Mouse (Mus musculus) stomach, embryonic 15.5 days (tissue): ENCODE measurements at regions not wholly inside any gene's neighbourhood (a gene's known extent, or its start where the extent isn't known, plus 50 kb on each side); places are given as distances from the start of the nearest gene placed in this dataset.
"Not testable (repeated sequence)": the region's sequence is repeated elsewhere in the genome, so short reads cannot be mapped to it uniquely, and the experiment has no call there.

Source experiments
- ATAC-seq: fragments of 200-750 bp; cut with Nextera tagmentation; 2 replicates; pipeline ENCODE4 v1.8.0; 2017; ENCODE audit warnings: low read depth, moderate number of reproducible peaks, moderate TSS enrichment; ENCODE audit not compliant: insufficient read depth, low FRiP score
- H3K27ac ChIP-seq: fragments of 300-500 bp; sonication (generic); 2 replicates; pipeline ENCODE4 v1.5.1; 2015; ENCODE audit warnings: mild to moderate bottlenecking, inconsistent platforms
- H3K27me3 ChIP-seq: fragments of 300-500 bp; sonication (generic); replicated peaks from 2 replicates; pipeline ENCODE4 v1.6.1; 2015; ENCODE audit warnings: inconsistent platforms
- H3K36me3 ChIP-seq: fragments of 300-500 bp; sonication (generic); 2 replicates; pipeline ENCODE4 v1.6.1; 2015; ENCODE audit warnings: inconsistent platforms
- H3K4me1 ChIP-seq: fragments of 300-500 bp; sonication (generic); 2 replicates; pipeline ENCODE4 v1.6.1; 2015; ENCODE audit warnings: inconsistent platforms
- H3K4me2 ChIP-seq: fragments of 300-500 bp; sonication (generic); 2 replicates; pipeline ENCODE4 v1.6.1; 2015; ENCODE audit warnings: mild to moderate bottlenecking, inconsistent platforms
- H3K4me3 ChIP-seq: fragments of 300-500 bp; sonication (generic); replicated peaks from 2 replicates; pipeline ENCODE4 v1.5.1; 2015; ENCODE audit warnings: inconsistent platforms
- H3K9ac ChIP-seq: fragments of 300-500 bp; sonication (generic); 2 replicates; pipeline ENCODE4 v1.6.1; 2015; ENCODE audit warnings: inconsistent platforms
- H3K9me3 ChIP-seq: fragments of 300-500 bp; sonication (generic); 2 replicates; pipeline ENCODE4 v1.6.1; 2016; ENCODE audit warnings: inconsistent platforms
- WGBS: fragments of 180-500 bp; shearing (Covaris S2); methylation state at CpG from one replicate; pipeline ENCODE4 v1.1.7; 2015; 5-methylcytosine and 5-hydroxymethylcytosine counted together

DNA sequence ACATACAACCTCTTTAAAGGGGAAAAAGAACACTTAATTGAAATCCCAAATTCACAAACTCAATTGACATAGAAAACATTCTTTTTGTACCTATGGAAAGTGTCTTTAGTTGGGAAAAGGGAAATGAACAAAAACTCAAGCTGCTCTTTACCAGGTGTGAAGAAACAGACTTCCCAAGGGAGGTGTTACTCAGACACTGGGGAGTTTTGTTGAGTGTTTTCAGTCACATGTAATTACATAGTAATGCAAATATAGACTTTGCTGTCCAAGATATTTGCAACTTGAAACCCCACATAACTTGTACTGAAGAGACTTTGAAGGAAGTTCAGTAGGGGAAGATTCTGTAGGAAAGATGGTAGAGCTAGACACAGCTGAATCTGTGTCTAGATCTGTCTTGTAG lies 547.7 kb upstream of the Zfp960 start:
- H3K27ac ChIP-seq = no peak overlapping the region
- H3K4me1 ChIP-seq = no peaks in the 10 kb centered on the region
- no peaks in the 10 kb centered on the region for H3K36me3 ChIP-seq
- no peak for ATAC-seq
- no peak overlapping the region for H3K9ac ChIP-seq
- H3K9me3 ChIP-seq = no peaks in the 10 kb centered on the region
- no peaks in the 10 kb centered on the region for H3K27me3 ChIP-seq
- H3K4me2 ChIP-seq = no peak overlapping the region
- H3K4me3 ChIP-seq = no peak overlapping the region

- ATAC-seq = no peak
- Histone ChIP-seq H3K36me3 (no peaks in the 10 kb centered on the region), H3K9ac (no peak overlapping the region), H3K27me3 (no peaks in the 10 kb centered on the region), H3K4me1 (no peaks in the 10 kb centered on the region), H3K27ac (no peak overlapping the region), H3K4me2 (no peak overlapping the region), H3K4me3 (no peak overlapping the region), H3K9me3 (no peaks in the 10 kb centered on the region)
- WGBS = 78% methylated on average over 5 of the region's 5 CpGs
These were observed 570.0 kb upstream of the Zfp960 start for GRCm38 (mm10) chr17:16493951-16494350.

DNA sequence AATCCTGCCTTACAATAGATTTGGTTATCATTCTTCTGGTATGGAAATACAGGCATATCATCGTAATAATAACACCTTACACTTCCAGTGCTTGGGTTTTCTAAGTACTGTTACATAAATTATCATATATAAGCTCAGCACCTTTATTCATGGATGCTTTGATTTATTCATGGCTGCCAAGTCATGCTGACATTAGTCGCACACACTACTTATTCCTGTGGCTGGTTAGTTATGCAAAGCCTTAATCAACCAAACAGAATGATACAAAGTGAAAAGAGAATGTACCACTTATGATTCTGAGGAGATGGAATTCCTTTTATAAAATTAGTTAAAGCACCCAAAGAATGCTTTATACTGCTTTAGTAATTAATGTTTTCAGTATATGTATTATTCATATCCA lies 570.4 kb upstream of the Zfp960 start:
- Histone ChIP-seq H3K4me1 (no peaks in the 10 kb centered on the region), H3K9me3 (no peaks in the 10 kb centered on the region), H3K4me2 (no peak overlapping the region), H3K36me3 (no peaks in the 10 kb centered on the region), H3K27me3 (no peaks in the 10 kb centered on the region), H3K27ac (no peak overlapping the region), H3K9ac (no peak overlapping the region), H3K4me3 (no peak overlapping the region)
- ATAC-seq = no peak
- 81% methylated on average over 2 of the region's 2 CpGs for WGBS

- Histone ChIP-seq H3K9me3 (no peaks in the 10 kb centered on the region), H3K36me3 (no peaks in the 10 kb centered on the region), H3K4me2 (no peak overlapping the region), H3K9ac (no peak overlapping the region), H3K4me3 (no peak overlapping the region), H3K27ac (no peak overlapping the region), H3K27me3 (no peaks in the 10 kb centered on the region), H3K4me1 (no peaks in the 10 kb centered on the region)
- WGBS = 77% methylated on average over 4 of the region's 4 CpGs
- no peak for ATAC-seq
These were observed 571.4 kb upstream of the Zfp960 start for GRCm38 (mm10) chr17:16492551-16492950.

GRCm38 (mm10) chr17:16486355-16486754 lies 577.6 kb upstream of the Zfp960 start:
- ATAC-seq = no peak
- H3K4me2 ChIP-seq = no peak overlapping the region
- H3K4me3 ChIP-seq = no peak overlapping the region
- H3K27me3 ChIP-seq = no peaks in the 10 kb centered on the region
- no peak overlapping the region for H3K27ac ChIP-seq
- H3K36me3 ChIP-seq = no peaks in the 10 kb centered on the region
- 85% methylated on average over 5 of the region's 5 CpGs for WGBS
- no peaks in the 10 kb centered on the region for H3K9me3 ChIP-seq
- no peaks in the 10 kb centered on the region for H3K4me1 ChIP-seq
- no peak overlapping the region for H3K9ac ChIP-seq

GRCm38 (mm10) chr17:16483976-16484375 lies 579.9 kb upstream of the Zfp960 start:
- WGBS = 77% methylated on average over 2 of the region's 2 CpGs
- Histone ChIP-seq H3K4me2 (no peak overlapping the region), H3K4me3 (no peak overlapping the region), H3K27ac (no peak overlapping the region), H3K27me3 (no peaks in the 10 kb centered on the region), H3K9me3 (no peaks in the 10 kb centered on the region), H3K4me1 (no peaks in the 10 kb centered on the region), H3K36me3 (no peaks in the 10 kb centered on the region), H3K9ac (no peak overlapping the region)
- ATAC-seq = no peak

- Histone ChIP-seq H3K36me3 (no peaks in the 10 kb centered on the region), H3K27ac (no peak overlapping the region), H3K4me2 (no peak overlapping the region), H3K4me3 (no peak overlapping the region), H3K4me1 (no peaks in the 10 kb centered on the region), H3K9ac (no peak overlapping the region), H3K27me3 (no peaks in the 10 kb centered on the region), H3K9me3 (no peaks in the 10 kb centered on the region)
- no peak for ATAC-seq
- whole genome bisulfite sequencing = 86% methylated on average over 3 of the region's 3 CpGs
These were observed 582.2 kb upstream of the Zfp960 start for GRCm38 (mm10) chr17:16481722-16482121.

GRCm38 (mm10) chr17:16480579-16480978 lies 583.3 kb upstream of the Zfp960 start:
- Histone ChIP-seq H3K4me1 (no peaks in the 10 kb centered on the region), H3K9me3 (no peaks in the 10 kb centered on the region), H3K9ac (no peak overlapping the region), H3K36me3 (no peaks in the 10 kb centered on the region), H3K4me2 (no peak overlapping the region), H3K27ac (no peak overlapping the region), H3K27me3 (no peaks in the 10 kb centered on the region), H3K4me3 (no peak overlapping the region)
- WGBS = 63% methylated on average over 1 of the region's 1 CpGs
- no peak for ATAC-seq

DNA sequence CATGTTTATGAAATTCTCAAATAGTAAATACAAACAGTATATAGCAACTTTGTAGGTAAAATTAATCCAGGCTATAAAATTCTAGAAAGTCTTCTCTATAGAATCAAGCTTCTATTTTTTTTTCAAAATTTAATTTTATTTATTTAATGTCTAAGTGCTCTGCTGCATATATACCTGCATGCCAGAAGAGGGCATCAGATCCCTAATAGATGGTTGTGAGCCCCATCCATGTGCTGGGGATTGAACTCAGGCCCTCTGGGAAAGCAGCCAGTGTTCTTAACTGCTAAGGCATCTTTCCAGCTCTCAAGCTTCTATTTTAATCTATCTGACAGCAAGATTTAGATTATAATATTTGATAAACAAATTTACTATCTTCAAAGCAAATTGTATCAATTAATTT lies 602.7 kb upstream of the Zfp960 start:
- Histone ChIP-seq H3K4me1 (no peaks in the 10 kb centered on the region), H3K4me2 (no peak overlapping the region), H3K36me3 (no peaks in the 10 kb centered on the region), H3K4me3 (no peak overlapping the region), H3K9ac (no peak overlapping the region), H3K9me3 (no peaks in the 10 kb centered on the region), H3K27ac (no peak overlapping the region), H3K27me3 (no peaks in the 10 kb centered on the region)
- no peak for ATAC-seq

DNA sequence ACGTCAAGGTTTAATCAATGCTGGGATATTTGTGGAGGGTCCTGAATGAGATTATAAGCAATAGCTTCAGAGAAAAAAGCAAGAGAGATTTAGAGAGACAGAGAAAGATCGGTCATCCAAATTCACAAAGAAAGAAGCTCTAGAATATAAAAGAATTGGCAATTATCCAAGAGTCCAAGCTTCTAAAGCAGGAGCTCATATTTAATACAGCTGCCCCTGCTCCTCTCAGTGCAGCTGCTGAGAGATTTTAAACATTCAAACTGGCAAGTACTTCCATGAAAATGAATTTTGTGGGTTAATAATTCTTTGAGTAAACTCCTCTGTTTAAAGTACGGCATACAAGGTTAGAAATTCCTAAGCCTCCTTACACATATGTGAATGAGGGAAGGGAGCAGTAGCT lies 610.8 kb upstream of the Zfp960 start:
- 26% methylated on average over 3 of the region's 3 CpGs for WGBS
- ATAC-seq = no peak

DNA sequence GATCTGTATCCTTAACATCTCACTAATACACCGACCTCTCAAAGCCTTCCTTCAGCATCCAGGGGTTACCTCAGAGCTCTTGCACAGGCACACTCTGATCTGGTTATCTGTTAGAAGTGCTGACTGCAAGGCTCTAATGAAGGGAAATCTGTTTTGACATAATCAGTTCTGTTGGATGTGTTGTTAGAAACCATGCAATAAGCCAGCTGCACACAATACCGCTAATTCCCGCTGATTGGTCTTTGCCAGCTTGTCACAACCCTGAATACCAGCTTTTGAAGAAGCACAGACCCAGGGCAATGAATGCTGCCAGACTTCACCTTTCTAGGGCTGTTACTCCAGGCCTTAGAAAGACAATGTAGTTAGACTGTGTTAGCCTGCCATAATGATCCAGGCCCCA lies 613.7 kb upstream of the Rgmb start:
- no peak overlapping the region for H3K9ac ChIP-seq
- H3K9me3 ChIP-seq = no peaks in the 10 kb centered on the region
- H3K4me1 ChIP-seq = no peaks in the 10 kb centered on the region
- ATAC-seq = no peak
- H3K4me3 ChIP-seq = no peak overlapping the region
- no peak overlapping the region for H3K4me2 ChIP-seq
- no peaks in the 10 kb centered on the region for H3K36me3 ChIP-seq
- no peak overlapping the region for H3K27ac ChIP-seq
- no peaks in the 10 kb centered on the region for H3K27me3 ChIP-seq
- 72% methylated on average over 3 of the region's 3 CpGs for WGBS

More for the DNA sequence above, 610.8 kb upstream of the Zfp960 start:
- Histone ChIP-seq H3K36me3 (no peaks in the 10 kb centered on the region), H3K27ac (no peak overlapping the region), H3K9ac (no peak overlapping the region), H3K27me3 (no peaks in the 10 kb centered on the region), H3K9me3 (no peaks in the 10 kb centered on the region), H3K4me2 (no peak overlapping the region), H3K4me3 (no peak overlapping the region), H3K4me1 (no peaks in the 10 kb centered on the region)

DNA sequence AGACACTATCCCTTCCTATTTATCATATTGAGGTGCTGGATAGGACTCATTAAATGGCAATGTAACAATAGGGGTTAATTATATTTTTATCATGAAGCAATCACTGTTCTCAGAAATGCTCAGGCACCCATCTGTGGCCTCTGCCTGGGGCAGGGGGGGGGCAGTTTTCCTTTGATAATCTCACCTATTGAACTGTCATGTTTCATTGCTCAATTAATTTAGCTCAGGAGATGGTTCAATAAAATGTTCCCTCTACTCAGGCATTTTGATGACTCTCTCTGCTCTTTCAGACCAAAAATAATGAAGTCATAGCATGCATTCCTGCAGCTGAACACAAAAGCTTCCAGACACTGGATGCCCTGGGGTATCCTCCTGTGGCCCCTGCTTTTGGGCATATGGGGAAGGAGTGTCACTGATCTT lies 564.4 kb upstream of the Rgmb start:
- H3K4me3 ChIP-seq = no peak overlapping the region
- H3K4me2 ChIP-seq = no peak overlapping the region
- no peak overlapping the region for H3K27ac ChIP-seq
- H3K36me3 ChIP-seq = no peaks in the 10 kb centered on the region
- H3K9ac ChIP-seq = no peak overlapping the region
- H3K9me3 ChIP-seq = no peaks in the 10 kb centered on the region
- no peak for ATAC-seq
- H3K4me1 ChIP-seq = no peaks in the 10 kb centered on the region
- no peaks in the 10 kb centered on the region for H3K27me3 ChIP-seq

- ATAC-seq = not testable (repeated sequence)
- WGBS = 92% methylated on average over 2 of the region's 2 CpGs
These were observed 544.0 kb upstream of the Rgmb start for GRCm38 (mm10) chr17:16374855-16375221.

More at GRCm38 (mm10) chr17:16374855-16375221, 544.0 kb upstream of the Rgmb start:
- not testable (repeated sequence) for H3K9ac ChIP-seq, H3K4me2 ChIP-seq, H3K4me1 ChIP-seq, H3K27me3 ChIP-seq, H3K36me3 ChIP-seq, H3K4me3 ChIP-seq, H3K27ac ChIP-seq, H3K9me3 ChIP-seq
